ENCODE assay signal across 13 mouse cellular contexts in the genomic region with DNA sequence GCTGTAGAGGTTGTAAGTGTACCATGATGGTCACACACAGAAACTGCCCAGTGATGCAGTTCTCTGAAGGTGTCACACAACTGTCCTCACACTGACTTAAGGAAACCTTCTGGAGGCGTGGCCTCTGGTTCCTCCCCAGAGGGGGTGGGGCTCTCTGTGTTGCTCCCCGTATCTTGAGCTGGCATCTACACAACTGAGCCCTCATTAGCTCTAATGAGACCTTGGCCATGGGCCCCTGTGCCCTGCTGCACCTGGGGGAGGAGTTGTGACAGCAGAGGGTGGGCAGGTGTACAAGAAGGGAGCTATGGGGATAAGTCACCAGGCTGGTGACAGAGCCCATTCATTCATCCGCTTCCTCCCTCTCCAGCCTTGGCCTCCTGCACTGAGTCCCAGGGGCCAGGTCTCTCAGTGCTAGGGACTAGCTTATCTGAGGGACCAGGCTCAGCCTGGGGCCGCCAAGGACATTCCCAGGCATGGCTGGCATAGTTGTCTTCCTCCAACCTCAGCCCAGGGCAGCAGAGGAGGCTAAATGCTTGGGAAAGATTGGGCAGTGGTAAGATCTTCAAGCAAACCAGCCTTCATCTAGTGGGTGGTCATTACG. TPM values are rescaled to one million over a fixed set of nuclear protein-coding genes. Genes with fewer than 3 reads are reported as not detected.
DNase-seq lines count a peak whose midpoint lies in the region; ATAC-seq lines count a peak whose summit lies in the region.
"Had no signal": no experiment of that assay in that cellular context is flagged by ENCODE, and none has a peak within 500 bp of the region (broad histone marks: within the 10 kb centered on the region; RNA-seq: fewer than 3 reads in every experiment).

No protein-coding gene starts in this region.

- H3K9me3 ChIP-seq in heart, embryonic 14.5 days (ENCODE audit: control insufficient read depth, low read length): no peaks in the 10 kb centered on the region
- no peaks in the 10 kb centered on the region for H3K9me3 ChIP-seq in intestine, embryonic 16.5 days (ENCODE audit: control insufficient read depth, low read length)
- no peaks in the 10 kb centered on the region for H3K9me3 ChIP-seq in stomach, embryonic 15.5 days
- H3K9me3 ChIP-seq: midbrain, embryonic 15.5 days; neural tube, embryonic 15.5 days had no signal

- no peak overlapping the region for H3K4me3 ChIP-seq in heart, embryonic 14.5 days (ENCODE audit: control insufficient read depth in 1 of 2, insufficient read depth in 1 of 2, low read depth in 1 of 2, low read length in 2 of 2)
- H3K4me3 ChIP-seq in intestine, embryonic 16.5 days (ENCODE audit: low read length): no peak overlapping the region
- no peak overlapping the region for H3K4me3 ChIP-seq in stomach, embryonic 15.5 days (replicated peaks)
- H3K4me3 ChIP-seq: midbrain, embryonic 15.5 days; neural tube, embryonic 15.5 days had no signal

- WGBS in heart, embryonic 14.5 days: 24% methylated on average over 5 of the region's 5 CpGs
- WGBS in intestine, embryonic 16.5 days: 61% methylated on average over 5 of the region's 5 CpGs
- WGBS in stomach, embryonic 15.5 days: 55% methylated on average over 5 of the region's 5 CpGs

- ATAC-seq in heart, embryonic 14.5 days (ENCODE audit: insufficient number of reproducible peaks, insufficient read depth, low FRiP score, low read depth): no peak
- ATAC-seq in intestine, embryonic 16.5 days: peak; percentile 69
- ATAC-seq in stomach, embryonic 15.5 days (ENCODE audit: insufficient read depth, low FRiP score, low read depth): peak; percentile 69
- ATAC-seq: midbrain, embryonic 15.5 days had no signal

- peak overlapping the region; percentile 28 to 41; a peak in 3 of 4 replicates for H3K27ac ChIP-seq in heart, embryonic 14.5 days (replicated peaks in 1 of 2; ENCODE audit: control insufficient read depth in 1 of 2, insufficient read depth in 1 of 2, low read depth in 2 of 2, low read length in 2 of 2)
- H3K27ac ChIP-seq in intestine, embryonic 16.5 days (ENCODE audit: low read length): peak overlapping the region; percentile 35
- H3K27ac ChIP-seq in stomach, embryonic 15.5 days: peak overlapping the region; percentile 63; the same call in 1 of the 2 replicates
- H3K27ac ChIP-seq: midbrain, embryonic 15.5 days; neural tube, embryonic 15.5 days had no signal

- no peaks in the 10 kb centered on the region for H3K27me3 ChIP-seq in heart, embryonic 14.5 days (ENCODE audit: control insufficient read depth, insufficient read depth, low read length)
- no peaks in the 10 kb centered on the region for H3K27me3 ChIP-seq in intestine, embryonic 16.5 days (replicated peaks; ENCODE audit: control insufficient read depth, insufficient read depth, low read length)
- no peaks in the 10 kb centered on the region for H3K27me3 ChIP-seq in stomach, embryonic 15.5 days (replicated peaks)
- H3K27me3 ChIP-seq: midbrain, embryonic 15.5 days; neural tube, embryonic 15.5 days had no signal

- H3K36me3 ChIP-seq in heart, embryonic 14.5 days (ENCODE audit: control insufficient read depth, insufficient read depth, low read length): 0 out of 2 replicates have a peak, but pooled peaks cover 3% of the 10 kb centered on the region
- H3K36me3 ChIP-seq in intestine, embryonic 16.5 days (ENCODE audit: control insufficient read depth, insufficient read depth, low read length): no peaks in the 10 kb centered on the region; the same call in 1 of the 2 replicates
- no peaks in the 10 kb centered on the region for H3K36me3 ChIP-seq in stomach, embryonic 15.5 days
- H3K36me3 ChIP-seq: midbrain, embryonic 15.5 days; neural tube, embryonic 15.5 days had no signal

- peaks cover 40 to 62% of the 10 kb centered on the region in 2 experiments for H3K4me1 ChIP-seq in heart, embryonic 14.5 days (ENCODE audit: control insufficient read depth in 2 of 2, insufficient read depth in 2 of 2, low read length in 2 of 2)
- H3K4me1 ChIP-seq in intestine, embryonic 16.5 days (ENCODE audit: control insufficient read depth, insufficient read depth, low read length): peaks cover 25% of the 10 kb centered on the region
- peaks cover 30% of the 10 kb centered on the region for H3K4me1 ChIP-seq in stomach, embryonic 15.5 days

- DNase-seq in heart, postnatal 4 days: no peak
- DNase-seq in spleen, postnatal 4 days (ENCODE audit: low spot score in 2 of 2): peak; percentile 69 to 78
- no peak for DNase-seq in spleen, adult 18-20 months
- no peak for DNase-seq in T-cell, adult 2 months (ENCODE audit: low spot score)
- DNase-seq in left cerebral cortex, adult 8-10 months (ENCODE audit: low spot score in 2 of 2): no peak
- DNase-seq: cerebellum, adult 11-12 months; lung, adult 18-20 months; right cerebral cortex, postnatal 4 days had no signal

- no peak overlapping the region for H3K4me2 ChIP-seq in heart, embryonic 14.5 days (ENCODE audit: low read length)
- peak overlapping the region; percentile 10; the same call in 1 of the 2 replicates for H3K4me2 ChIP-seq in intestine, embryonic 16.5 days (ENCODE audit: low read depth, low read length)
- H3K4me2 ChIP-seq in stomach, embryonic 15.5 days: no peak overlapping the region
- H3K4me2 ChIP-seq: midbrain, embryonic 15.5 days; neural tube, embryonic 15.5 days had no signal

- 0 out of 2 replicates have a peak overlapping the region, but pooled peaks have one; percentile 1 for H3K9ac ChIP-seq in heart, embryonic 14.5 days (ENCODE audit: low read length)
- H3K9ac ChIP-seq in intestine, embryonic 16.5 days (ENCODE audit: low read depth, low read length): no peak overlapping the region; the same call in 1 of the 2 replicates
- H3K9ac ChIP-seq in stomach, embryonic 15.5 days: no peak overlapping the region
- H3K9ac ChIP-seq: midbrain, embryonic 15.5 days; neural tube, embryonic 15.5 days had no signal

RNA-seq across cellular contexts. Expression of gene Arhgap23, which starts 8.9 kb away (rescaled TPM):
- 7.1 and 8.4 TPM in 2 replicates for polyA plus RNA-seq in heart, embryonic 14.5 days (2014; fragmentation: Nextera tagmentation; extraction: Ambion mirVana)
- total RNA-seq in heart, postnatal 4 days (2021): 10 to 100 TPM; 51.0 to 52.3 TPM
- 2.7 and 3.0 TPM in 2 replicates for polyA plus RNA-seq in intestine, embryonic 16.5 days (2015; fragmentation: Nextera tagmentation; extraction: Ambion mirVana)
- polyA plus RNA-seq in stomach, embryonic 15.5 days (2015; fragmentation: Nextera tagmentation; extraction: Ambion mirVana): 6.1 and 6.2 TPM in 2 replicates
- 10 to 100 TPM; 72.5 to 74.5 (median 73.4) TPM for total RNA-seq in left cerebral cortex, adult 8-10 months (2022)

Comparison
In these comparisons a context has a peak if more than half of its experiments do, and no peak if none do; other contexts are left out.
1. DNase-seq: peak in spleen, postnatal 4 days (2 of 2); none in heart, postnatal 4 days (single experiment), spleen, adult 18-20 months (0 of 2), T-cell, adult 2 months (single experiment) and left cerebral cortex, adult 8-10 months (0 of 2).
2. Peak in every context shown above with its lines, with median percentiles within 50 percentile points of each other: H3K27ac ChIP-seq.